Mouse (Mus musculus) layer of hippocampus, postnatal 25 days (tissue): ENCODE measurements around the gene Ldlrap1. TPM values are rescaled to one million over a fixed set of nuclear protein-coding genes. Genes with fewer than 3 reads are reported as not detected.

Experiments used
- DNase-seq, 2 experiments: peaks; one replicate each; pipeline ENCODE4 v3.0.0; 2022; ENCODE audit warnings: mixed read lengths in 2 of 2, low spot score in 1 of 2; ENCODE audit errors: extremely low spot score in 1 of 2
- total RNA-seq, 2 experiments: library from RNA; stranded (reverse); gene quantifications; 2 replicates each; pipeline ENCODE4 v1.2.3; 2021

The Ldlrap1 gene
- total RNA-seq, 2 experiments from 2014 or later = 2.7 to 3.7 TPM

DNA sequence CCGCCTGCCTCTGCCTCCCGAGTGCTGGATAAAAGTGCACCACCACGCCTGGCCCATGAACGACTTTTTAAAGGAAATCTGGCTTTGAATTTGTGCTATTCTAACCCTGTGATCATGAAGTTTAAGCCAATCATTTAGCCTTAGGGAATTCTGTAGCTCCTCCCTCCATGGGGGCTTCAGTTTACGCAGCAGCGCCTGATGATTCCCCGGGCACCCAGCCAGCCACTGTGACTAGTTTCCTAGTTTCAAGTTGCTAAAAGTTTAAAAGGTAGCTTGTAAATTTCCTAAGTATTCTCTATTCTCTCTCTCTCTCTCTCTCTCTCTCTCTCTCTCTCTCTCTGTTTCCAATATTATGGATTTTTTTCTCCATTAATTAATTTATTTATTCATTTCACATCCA lies 8.4 kb upstream of the Ldlrap1 start:
- no peak for DNase-seq

DNA sequence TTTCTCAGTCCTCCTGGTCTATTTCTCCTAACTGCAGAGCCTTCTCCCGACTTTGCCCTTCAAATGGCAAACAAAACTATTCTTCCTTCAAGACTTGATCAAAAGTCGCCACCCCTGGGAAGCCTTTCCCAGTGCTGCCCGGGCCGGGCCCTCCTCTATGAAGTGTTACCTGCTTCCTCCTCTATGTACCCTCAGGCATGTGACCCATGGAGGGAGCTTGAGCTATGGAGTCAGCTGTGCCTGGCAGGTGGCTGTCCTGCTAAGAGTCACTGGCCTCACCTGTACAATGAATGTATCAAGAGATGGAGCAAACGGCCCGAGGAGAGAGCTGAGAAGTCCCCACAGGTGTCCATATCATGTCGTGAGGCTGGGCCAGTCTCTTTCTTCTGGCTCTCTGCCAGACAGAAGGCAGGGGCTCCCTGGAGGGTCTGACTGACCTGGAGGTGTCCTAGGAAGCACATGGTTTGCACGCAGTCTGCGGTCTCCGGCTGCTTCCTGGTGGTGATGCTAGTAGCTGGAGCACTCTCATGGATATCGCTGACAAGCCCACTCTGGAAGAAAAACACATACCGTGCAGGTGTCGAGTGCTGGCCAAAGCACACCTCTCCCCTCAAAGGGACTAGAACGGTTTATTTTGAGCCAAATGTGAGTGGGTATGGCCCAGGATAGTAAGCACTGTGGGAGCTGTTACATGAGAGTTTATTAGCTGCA lies 7.6 kb upstream of the Ldlrap1 start:
- no peak for DNase-seq

DNA sequence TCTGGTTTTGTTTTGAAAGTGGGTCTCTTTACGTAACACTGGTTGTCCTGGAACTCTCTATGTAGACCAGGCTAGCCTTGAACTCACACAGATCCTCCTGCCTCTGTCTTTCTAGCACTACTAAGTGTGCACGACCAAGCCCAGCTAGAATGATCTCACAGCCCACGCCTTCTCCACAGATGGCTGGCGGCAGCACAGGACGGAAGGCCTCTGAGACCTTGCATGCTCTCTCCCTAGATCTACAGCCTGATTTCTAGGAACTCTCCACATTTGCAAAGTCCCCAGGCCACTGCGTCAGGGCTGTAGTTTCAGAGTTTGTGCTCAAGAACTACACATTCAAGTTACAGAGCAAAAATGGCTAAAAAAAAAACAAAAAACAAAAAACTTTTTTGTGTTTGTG lies 6.3 kb upstream of the Ldlrap1 start:
- no peak for DNase-seq

DNA sequence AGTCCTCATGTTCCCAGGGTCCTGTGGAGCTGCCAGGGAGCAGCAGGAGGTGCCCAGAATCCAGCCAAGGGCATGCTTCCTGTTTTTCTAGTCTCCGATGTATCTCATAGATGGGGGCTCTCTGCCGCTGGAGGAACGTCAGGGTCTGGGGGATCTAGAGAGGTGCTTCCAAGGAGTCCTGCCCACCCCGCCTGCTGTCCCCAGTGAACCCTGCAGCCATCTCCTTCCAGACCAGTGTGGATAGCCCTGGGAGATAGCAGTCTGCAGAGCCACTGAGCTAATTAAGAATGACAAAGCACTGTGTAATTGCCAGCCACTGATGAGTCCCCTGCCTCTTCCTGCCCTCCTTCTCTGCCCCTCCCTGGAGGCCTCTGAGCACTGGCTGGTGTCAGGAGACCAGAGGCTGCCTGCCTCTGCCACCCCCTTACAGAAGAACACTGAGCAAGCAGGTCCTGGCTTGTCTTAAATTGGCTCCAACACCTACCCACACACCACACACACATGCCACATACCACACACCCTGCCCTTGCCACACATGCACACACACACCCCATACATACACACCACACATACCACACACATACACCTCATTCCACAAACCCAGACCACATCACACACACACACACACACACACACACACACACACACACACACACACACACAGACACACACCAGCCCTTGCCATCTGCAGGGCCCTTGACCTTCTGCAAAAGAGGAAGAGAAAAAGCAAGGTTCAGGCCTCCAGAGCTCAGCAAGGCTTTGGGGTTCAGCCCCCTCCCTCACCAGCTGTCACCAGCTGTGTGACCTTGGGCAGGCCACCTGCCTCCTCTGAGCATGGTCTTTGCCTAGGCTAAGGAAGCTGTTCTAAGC lies 5.2 kb upstream of the Ldlrap1 start:
- DNase-seq = no peak

DNA sequence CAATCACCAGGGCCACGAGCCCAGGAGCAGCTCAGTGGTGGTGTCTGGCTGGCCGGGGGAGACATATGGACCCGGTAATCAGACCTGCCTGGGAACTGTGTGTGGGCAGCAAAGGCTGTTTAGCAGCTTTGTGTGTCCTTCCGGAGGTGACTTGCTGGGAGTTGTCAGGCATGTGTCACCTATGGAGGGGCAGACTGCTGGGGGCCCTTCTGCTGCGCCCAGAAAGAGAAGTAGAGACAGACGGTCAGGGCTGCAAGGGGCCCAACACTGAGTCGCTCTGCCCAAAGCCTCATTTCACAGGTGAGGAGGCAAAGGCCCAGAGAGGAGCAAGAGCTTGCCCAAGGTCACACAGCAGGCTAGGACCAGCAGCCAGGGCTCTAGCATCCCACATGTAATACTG lies 2.1 kb upstream of the Ldlrap1 start:
- no peak for DNase-seq

DNA sequence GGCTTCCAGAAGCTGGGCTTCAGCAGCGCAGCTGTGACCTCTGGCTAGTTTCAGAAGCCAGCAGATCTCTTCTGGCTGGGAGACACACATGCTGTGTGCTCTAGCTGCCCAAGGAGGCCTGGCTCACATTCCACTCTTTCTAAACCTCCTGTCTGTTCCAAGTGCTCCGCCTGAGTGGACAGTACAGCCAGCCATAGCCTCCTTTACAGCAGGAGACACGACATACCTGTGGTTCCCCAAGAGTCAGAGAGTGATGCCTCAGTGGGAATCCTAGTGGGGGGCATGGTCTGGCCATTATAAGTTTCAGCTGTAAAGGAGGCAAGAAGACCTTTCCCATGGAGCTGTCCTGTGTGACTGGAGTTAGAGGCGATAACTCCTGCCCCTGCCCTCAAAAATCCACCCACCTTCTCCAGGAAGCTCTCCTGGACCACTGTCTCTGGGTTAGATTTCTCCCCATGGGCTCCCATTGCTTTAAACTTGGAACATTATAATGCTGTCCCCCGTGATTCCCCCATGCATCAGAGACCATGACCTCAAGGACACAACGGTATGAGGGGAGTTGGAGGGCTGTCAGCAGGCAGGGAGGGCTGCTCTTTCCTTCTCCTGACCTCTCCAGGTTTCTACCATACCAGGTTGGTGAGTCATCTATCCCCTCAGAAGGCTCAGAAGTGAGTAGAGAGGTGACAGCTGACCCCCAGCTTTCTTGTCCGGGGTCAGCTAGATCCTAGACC lies 1.4 kb upstream of the Ldlrap1 start:
- no peak for DNase-seq

DNA sequence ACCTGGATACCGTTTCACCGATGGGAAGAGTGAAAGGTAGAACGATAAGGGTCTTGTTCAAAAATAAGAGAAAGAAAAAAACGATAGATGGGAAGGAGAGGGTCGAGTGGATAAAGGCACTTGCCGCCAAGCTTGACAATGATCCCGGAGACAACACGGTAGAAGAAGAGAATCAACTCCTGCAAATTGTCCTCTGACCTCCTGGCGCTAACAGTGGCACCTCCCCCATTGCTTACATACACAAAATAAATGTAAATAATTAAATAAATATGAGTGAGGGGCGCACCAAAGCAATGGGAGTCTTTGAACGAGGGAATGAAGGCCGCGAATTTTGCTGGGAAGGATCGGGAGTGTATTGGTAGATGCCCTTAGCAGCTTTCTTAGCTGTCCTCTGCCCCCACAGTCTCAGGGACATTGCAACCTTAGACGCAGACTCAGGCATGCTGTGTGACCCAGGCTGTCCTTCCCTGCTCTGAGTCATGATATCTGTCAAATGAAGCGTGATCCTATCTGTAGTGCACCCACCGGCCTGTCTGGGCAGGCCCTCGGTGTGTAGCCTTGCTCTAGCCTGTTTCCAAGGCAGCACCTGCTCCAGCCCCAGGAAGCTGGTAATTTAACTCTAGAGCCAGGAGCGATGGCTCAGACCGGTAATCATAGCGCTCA lies 533 bp upstream of the Ldlrap1 start:
- DNase-seq = no peak

DNA sequence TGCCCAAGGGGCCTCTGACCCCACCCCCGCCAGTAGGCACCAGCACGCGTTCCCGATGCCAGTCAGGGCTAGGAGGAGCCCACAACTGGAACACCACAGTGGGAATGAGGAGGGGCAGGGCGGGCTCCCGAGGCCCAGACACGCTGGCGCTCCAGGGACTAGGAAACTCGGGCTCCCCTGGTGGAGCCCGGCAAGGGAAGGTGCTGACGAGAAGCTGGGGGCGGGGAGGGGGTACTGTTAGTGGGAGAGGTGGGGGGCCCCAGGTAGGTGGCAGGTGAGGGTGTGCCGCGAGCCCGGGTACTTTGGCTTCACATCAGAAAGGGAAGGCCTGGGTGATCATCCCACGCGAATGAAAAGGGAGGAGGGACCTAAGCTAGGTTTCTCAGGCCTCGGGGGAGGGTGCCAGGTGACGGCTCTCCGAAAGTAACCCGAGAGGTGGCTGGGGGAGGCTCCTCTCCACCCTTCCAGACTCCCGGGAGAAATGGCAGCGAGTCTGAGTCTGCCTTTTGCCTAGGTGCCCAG lies 859 bp downstream of the Ldlrap1 start:
- no peak for DNase-seq

DNA sequence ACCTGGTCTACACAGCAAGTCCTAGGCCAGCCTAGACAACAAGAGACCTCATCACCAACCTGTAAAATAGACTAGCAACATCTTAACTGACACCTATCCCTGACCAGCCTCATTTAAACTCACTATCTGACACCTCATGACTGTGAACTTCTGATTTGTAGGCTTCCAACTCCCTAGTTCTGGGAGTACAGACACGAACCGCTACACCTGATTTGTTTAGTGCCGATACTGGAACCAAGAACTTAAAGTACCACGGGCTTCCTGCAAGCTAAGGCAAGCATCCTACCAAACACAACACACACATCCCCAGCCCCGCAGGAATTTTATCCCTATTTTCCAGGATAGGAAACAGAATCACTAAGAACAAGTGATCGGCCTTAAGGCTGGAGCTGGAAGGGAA lies 1.5 kb downstream of the Ldlrap1 start:
- DNase-seq = no peak

DNA sequence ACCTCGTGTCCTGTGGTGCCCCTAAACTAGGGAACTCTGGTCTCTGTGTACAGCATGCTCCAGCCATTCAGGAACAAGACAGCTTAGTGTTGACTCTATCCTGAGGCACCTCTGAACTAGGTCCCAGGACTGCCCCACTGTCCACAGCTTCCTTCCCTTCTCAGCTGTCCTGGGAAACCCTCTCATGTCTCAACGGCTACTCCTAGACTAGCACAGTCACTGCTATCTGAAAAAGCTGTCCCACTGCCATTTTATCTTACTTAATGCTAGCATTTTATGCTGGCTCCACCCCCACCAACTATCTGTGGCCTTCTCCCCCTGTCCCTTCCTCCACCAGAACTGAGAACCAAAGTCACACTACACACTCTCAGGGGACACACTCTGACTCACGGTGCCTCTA lies 3.5 kb downstream of the Ldlrap1 start:
- DNase-seq = no peak

DNA sequence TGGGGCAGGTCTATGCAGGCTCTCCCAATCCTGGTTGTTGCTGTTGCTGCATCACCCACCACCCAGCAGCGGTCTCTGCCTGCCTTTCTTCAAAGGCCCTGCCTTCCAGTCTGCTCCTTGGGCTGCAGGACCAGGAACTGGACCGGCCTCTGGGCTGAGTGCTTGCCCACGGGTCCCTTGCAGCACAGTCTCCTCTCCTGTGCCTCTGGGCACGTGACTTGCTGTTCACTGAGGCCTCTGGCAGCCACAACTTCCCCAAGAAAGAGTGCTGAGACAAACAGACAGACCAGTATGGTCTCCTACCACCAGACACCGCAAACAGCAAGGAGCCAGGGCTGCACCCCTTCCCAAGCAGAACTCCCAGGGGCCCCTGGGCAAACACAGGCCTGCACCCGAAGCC lies 5.5 kb downstream of the Ldlrap1 start:
- DNase-seq = no peak

DNA sequence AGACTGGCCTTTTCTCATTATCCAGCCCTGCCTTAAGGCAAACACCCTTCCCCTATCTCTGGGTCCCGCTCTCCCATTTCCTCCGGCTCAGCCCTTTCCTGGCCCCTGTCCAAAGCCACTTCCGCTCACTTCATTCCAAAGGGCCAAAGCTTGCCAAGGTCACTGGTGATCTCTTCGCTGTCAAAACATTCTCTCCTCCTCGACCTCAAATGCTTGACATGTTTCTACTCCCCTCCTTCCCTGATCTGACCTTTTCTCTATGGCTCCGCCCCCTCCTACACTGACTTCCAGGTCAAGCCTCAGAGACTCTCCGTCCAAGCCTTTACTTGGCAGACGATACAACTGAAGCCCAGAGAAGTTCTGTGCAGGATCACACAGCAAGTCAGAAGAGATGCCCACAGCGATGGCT lies 7.0 kb downstream of the Ldlrap1 start:
- DNase-seq = no peak

DNA sequence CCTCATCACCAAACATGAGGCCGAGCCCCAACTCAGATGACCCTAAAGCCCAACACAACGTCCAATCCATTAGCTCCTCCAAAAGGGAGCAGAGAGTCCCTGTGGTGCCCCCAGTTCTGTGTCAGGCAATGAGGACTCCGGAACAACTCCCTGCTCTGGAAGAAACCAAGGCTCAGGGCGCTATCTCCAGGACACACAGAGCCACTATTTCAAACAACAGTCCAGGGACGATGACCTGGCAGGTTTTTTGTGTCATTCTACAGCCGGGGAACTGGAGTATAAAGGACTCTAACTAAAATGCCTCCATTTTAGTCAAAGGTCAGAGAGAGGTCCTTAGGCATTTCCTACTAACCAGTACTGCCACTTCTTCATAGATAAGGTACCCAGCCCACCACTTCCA lies 7.5 kb downstream of the Ldlrap1 start:
- no peak for DNase-seq

DNA sequence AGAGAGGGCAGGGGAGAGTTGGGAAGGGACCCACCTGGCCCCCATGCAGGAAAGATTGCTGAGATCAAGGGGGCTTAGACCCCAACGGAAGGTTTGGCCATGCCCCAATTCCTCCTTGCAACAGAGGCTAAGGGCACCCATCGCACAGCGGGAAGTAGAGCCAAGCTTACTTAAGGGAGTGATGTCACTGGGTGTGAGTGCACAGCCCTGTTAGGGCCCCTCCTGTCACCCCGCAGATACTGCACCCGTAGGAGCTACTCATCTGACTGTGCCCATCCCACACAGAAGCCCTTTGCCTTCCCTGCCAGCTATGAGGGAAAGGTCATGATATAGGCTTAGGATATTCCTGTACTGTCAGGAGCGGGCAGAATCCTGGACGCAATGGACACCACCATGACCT lies 8.3 kb downstream of the Ldlrap1 start:
- no peak for DNase-seq

DNA sequence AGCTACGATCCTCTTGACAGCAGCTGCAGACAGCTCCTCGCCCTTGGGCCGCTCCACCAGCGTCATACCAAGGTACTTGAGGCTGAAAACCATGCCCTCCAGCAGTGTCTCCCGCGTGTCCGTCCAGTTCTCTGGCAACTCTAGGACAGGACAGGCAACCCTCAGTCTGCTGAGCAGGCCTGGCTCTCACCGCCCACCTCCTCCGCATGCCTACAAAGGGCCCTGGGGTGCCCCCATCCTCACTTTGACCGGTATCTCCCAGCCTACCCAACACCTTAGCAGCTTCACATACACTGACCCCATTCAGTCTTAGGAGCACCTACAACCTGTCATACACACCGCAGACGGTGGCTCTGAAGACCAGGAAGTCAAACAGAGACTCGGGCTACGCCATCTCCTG lies 8.9 kb downstream of the Ldlrap1 start:
- no peak for DNase-seq

DNA sequence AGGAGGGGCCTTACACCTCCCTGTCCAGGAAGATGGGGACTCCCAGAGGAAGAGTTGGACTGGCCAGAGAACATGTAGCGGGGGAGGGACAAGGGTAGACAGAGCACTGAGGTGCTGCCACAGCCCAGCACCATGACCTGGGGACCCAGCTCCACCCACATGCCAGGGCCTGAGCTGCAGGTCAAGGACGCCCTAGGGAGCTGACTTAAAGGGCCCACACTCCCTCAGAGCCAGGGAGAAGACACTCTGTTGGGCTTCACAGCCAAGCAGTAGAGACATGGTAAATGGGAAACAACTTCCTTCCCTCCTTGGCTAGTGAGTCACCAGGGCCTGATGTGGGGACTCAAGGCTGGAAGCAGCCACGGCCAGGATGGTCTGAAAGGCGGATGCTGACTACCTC lies 9.5 kb downstream of the Ldlrap1 start:
- DNase-seq = no peak

DNA sequence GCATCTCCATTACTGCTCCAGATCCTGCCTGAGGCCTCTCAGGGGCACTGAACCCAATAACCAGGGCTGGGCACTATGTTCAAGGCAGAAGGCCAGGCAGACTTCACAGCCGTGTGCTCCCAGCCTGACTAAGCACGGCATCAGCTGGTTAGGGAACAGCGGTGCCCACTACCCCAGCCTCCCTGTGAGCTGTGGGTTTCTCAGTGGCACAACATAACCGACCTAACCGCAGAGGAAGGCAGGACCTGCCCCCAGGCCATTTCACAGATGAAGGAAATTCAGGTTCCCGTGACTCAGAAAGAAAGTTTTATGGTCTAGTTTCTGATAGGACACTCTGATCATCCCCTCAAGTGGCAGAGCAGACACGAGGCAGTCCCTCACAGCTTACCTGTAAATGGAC lies 10.9 kb downstream of the Ldlrap1 start:
- no peak for DNase-seq

DNA sequence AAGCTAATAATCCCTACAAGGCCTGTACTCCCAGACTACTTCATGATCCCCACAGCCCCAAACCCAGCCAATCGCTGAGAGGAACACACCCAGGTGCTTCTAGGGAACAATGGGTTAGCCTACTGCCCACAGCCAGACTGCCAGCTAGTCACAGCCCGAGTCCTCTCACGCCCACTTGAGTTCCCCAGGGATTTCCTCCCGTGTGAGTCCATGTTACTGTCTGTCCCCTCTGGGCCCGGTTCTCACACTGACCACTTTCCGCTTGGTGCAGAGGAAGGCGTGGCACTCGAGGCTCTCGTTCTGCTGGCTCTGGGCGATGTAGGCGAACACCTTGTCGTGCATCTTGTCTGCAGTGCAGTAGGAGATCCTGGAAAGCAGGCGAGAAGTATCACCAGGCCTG lies 12.9 kb downstream of the Ldlrap1 start:
- no peak for DNase-seq

DNA sequence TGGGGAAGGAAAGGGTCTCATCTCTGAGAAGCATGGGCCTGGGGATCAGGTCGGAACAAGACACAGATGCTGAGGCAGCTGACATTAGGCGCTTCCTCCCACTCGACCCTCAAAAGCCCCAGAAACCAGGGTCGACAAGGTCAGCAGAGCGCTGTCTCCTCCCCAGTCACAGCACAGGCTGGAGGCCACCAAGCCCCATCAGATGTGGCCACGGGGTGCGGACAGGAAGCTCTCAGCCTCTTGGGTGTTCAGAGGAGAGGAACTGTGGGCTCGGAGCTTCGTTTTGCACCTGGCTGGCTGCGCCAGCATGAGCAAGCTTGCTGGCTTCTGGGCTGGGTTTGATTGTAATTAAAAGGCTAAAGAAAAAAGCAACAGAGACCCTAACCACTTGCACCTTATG lies 13.5 kb downstream of the Ldlrap1 start:
- DNase-seq = no peak

DNA sequence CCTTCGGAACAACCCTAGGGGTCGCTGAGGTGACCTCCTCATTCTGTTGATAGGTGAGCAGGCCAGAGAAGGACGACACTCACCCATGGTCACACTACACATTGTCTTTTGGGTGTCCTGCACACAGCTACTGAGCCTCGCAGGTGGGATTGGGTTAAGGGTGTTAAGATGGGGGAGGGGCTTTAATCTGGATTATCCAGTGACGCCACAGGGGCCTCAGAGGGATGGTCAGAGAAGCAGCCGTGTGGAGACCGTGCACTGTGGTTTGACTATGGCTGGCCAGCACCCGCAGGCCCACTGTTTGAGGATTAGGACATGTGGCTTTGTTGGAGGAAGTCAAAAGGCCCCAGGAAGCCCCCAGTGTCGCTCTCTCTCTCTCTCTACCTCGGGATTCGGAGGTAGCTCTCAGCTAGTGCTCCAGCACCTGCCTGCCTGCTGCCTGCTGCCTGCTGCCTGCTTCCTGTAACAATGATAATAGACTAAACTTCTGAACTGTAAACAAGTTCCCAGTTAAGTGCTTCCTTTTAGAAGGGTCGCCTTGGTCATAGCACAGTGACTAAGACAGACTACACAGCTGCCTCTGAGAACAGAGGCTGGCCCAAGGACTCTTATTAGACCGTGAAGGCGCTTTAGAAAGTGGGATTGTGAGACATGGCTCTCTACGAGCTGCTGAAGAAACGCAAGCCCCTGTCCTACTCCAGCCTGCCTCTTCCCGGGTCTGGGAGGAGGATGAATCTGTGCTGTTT lies 14.1 kb downstream of the Ldlrap1 start:
- no peak for DNase-seq
